Mouse (Mus musculus) neutrophil, adult 65 days (primary cell): ENCODE measurements around the gene Gm4305. TPM values are rescaled to one million over a fixed set of nuclear protein-coding genes. Genes with fewer than 3 reads are reported as not detected.

ENCODE experiments used
- total RNA-seq: library from RNA; stranded (reverse); gene quantifications from 2 replicates; pipeline ENCODE4 v1.2.4, GENCODE M21; 2023

Gm4305 gene
- total RNA-seq: not detected in 2 replicates

DNA sequence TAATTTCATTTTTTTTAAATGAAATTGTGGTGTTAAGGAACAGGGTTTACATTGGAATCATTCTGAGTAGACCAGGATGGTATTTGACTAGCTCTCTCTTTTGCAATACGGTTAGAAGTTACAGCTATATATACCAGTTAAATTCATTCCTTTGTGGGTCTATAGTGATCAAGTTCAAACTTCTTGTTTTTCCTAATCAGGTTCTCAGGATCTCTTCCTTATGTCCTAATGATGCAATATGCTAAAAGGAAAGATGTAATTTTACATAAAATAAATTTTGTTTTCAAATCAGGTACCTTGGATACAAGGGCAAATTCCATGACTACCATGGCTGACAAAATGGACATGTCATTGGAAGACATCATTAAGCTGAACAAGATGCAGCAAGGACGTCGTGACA lies at the start of gene Gm4305:
TSS of gene Gm4305 (plus strand) at position 301 of the 400 bp plus-strand sequence.

DNA sequence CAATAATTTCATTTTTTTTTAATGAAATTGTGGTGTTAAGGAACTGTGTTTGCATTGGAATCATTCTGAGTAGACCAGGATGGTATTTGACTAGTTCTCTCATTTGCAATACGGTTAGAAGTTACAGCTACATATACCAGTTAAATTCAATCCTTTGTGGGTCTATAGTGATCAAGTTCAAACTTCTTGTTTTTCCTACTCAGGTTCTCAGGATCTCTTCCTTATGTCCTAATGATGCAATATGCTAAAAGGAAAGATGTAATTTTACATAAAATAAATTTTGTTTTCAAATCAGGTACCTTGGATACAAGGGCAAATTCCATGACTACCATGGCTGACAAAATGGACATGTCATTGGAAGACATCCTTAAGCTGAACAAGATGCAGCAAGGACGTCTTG lies 15.5 kb upstream of the Gm4305 start, which contains the start of gene Gm4301:
TSS of gene Gm4301 (plus strand) at position 301 of the 400 bp plus-strand sequence.

DNA sequence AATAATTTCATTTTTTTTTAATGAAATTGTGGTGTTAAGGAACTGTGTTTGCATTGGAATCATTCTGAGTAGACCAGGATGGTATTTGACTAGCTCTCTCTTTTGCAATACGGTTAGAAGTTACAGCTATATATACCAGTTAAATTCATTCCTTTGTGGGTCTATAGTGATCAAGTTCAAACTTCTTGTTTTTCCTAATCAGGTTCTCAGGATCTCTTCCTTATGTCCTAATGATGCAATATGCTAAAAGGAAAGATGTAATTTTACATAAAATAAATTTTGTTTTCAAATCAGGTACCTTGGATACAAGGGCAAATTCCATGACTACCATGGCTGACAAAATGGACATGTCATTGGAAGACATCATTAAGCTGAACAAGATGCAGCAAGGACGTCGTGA lies 10.4 kb upstream of the Gm4305 start, which contains the start of gene Gm4302:
TSS of gene Gm4302 (plus strand) at position 301 of the 400 bp plus-strand sequence.

DNA sequence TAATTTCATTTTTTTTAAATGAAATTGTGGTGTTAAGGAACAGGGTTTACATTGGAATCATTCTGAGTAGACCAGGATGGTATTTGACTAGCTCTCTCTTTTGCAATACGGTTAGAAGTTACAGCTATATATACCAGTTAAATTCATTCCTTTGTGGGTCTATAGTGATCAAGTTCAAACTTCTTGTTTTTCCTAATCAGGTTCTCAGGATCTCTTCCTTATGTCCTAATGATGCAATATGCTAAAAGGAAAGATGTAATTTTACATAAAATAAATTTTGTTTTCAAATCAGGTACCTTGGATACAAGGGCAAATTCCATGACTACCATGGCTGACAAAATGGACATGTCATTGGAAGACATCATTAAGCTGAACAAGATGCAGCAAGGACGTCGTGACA lies 5.2 kb upstream of the Gm4305 start, which contains the start of gene Gm4303:
TSS of gene Gm4303 (plus strand) at position 301 of the 400 bp plus-strand sequence.

DNA sequence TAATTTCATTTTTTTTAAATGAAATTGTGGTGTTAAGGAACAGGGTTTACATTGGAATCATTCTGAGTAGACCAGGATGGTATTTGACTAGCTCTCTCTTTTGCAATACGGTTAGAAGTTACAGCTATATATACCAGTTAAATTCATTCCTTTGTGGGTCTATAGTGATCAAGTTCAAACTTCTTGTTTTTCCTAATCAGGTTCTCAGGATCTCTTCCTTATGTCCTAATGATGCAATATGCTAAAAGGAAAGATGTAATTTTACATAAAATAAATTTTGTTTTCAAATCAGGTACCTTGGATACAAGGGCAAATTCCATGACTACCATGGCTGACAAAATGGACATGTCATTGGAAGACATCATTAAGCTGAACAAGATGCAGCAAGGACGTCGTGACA lies 10.1 kb downstream of the Gm4305 start, which contains the start of gene Gm4307:
TSS of gene Gm4307 (plus strand) at position 301 of the 400 bp plus-strand sequence.

GRCm38 (mm10) chr10:100382460-100382859 lies 31.6 kb downstream of the Gm4305 start, which contains the start of gene Gm4312:
TSS of gene Gm4312 (minus strand) at chr10:100382560.

Other genes starting within 250 kb of the Gm4305 start
- not detected in 2 replicates for gene Gm4301, start 15.4 kb upstream of the Gm4305 start, total RNA-seq
- not detected in 2 replicates for gene Gm4302, start 10.3 kb upstream of the Gm4305 start, total RNA-seq
- gene Gm4303, start 5.1 kb upstream of the Gm4305 start, total RNA-seq: not detected in 2 replicates
- not detected in 2 replicates for gene Gm4307, start 10.2 kb downstream of the Gm4305 start, total RNA-seq
- not detected in 2 replicates for gene Gm4312, start 31.5 kb downstream of the Gm4305 start, total RNA-seq
- gene Tmtc3, start 136.3 kb downstream of the Gm4305 start, total RNA-seq: 3.3 and 4.1 TPM in 2 replicates
- 2.4 and 2.8 TPM in 2 replicates for gene Cep290, start 136.5 kb downstream of the Gm4305 start, total RNA-seq
- 1.5 and 1.8 TPM in 2 replicates for gene 4930430F08Rik, start 239.3 kb downstream of the Gm4305 start, total RNA-seq
- not detected in 2 replicates for gene 1700017N19Rik, start 239.4 kb downstream of the Gm4305 start, total RNA-seq